Comparison of ENCODE assay signal across 8 mouse cellular contexts in the genomic region with DNA sequence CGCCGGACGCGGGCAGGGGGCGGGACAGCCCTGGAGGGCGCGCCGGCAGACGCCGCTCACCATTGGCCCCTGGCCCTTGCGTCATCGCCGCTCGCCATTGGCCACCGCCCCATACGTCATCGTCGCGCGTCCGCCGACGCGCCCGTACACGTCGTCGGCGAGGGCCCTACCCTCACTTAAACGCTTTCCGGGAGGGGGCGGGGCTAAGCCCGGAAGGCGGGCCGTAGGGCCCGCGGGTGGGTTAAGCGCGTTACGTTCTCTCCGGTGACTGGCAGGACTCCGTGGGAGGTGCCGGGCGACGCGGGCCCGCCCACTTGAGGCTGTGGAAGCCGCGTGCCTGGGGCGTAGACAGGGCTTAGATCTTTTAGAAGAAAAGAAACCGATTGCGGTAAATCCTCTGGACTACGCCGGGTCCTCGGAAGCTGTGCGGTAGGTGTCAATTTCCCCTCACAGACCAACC. TPM values are rescaled to one million over a fixed set of nuclear protein-coding genes. Genes with fewer than 3 reads are reported as not detected.
DNase-seq lines count a peak whose midpoint lies in the region; ATAC-seq and TF ChIP-seq lines count a peak whose summit lies in the region.

No protein-coding gene starts in this region.

- TF ChIP-seq EP300 in heart, adult 2 months (IDR thresholded peaks at IDR 0.05; ENCODE audit: insufficient read depth, low read depth, low read length): peak; percentile 78

- H3K27me3 ChIP-seq in embryonic facial prominence, embryonic 14.5 days (replicated peaks; ENCODE audit: control insufficient read depth, insufficient read depth, low read length): no peaks in the 10 kb centered on the region
- no peaks in the 10 kb centered on the region for H3K27me3 ChIP-seq in heart, adult 2 months (ENCODE audit: control insufficient read depth, insufficient read depth, low read length)
- no peaks in the 10 kb centered on the region for H3K27me3 ChIP-seq in limb, embryonic 13.5 days
- no peaks in the 10 kb centered on the region for H3K27me3 ChIP-seq in midbrain, embryonic 16.5 days (ENCODE audit: control insufficient read depth, insufficient read depth, low read depth, low read length)

- ATAC-seq in embryonic facial prominence, embryonic 14.5 days (ENCODE audit: low read depth): peak; percentile 98
- ATAC-seq in limb, embryonic 13.5 days (ENCODE audit: low FRiP score, low read depth): peak; percentile 98
- peak; percentile 96 for ATAC-seq in midbrain, embryonic 16.5 days

- H3K36me3 ChIP-seq in embryonic facial prominence, embryonic 14.5 days (ENCODE audit: control insufficient read depth, insufficient read depth, low read length): peaks cover 48% of the 10 kb centered on the region
- H3K36me3 ChIP-seq in heart, adult 2 months (ENCODE audit: control insufficient read depth, insufficient read depth, low read length): no peaks in the 10 kb centered on the region
- H3K36me3 ChIP-seq in limb, embryonic 13.5 days: peaks cover 58% of the 10 kb centered on the region
- peaks cover 23% of the 10 kb centered on the region for H3K36me3 ChIP-seq in midbrain, embryonic 16.5 days (ENCODE audit: control insufficient read depth, insufficient read depth, low read length)

- DNase-seq in 3T3-L1 (ENCODE audit: low read depth, low spot score): peak; percentile 99
- DNase-seq in adrenal gland, postnatal 4 days (ENCODE audit: low spot score in 2 of 2): peak; percentile 97 to 99
- peak; percentile 99 for DNase-seq in embryonic facial prominence, embryonic 14.5 days (ENCODE audit: low spot score)
- DNase-seq in heart, adult 2 months: peak; percentile 99 to 100
- peak; percentile 99 for DNase-seq in kidney, adult 8-10 months
- peak; percentile 99 to 100 for DNase-seq in spleen, postnatal 10 days (ENCODE audit: low spot score in 2 of 2)

- H3K4me2 ChIP-seq in embryonic facial prominence, embryonic 14.5 days (ENCODE audit: low read depth, low read length): peak overlapping the region; percentile 85
- peak overlapping the region; percentile 94 for H3K4me2 ChIP-seq in limb, embryonic 13.5 days (replicated peaks)
- peak overlapping the region; percentile 80 for H3K4me2 ChIP-seq in midbrain, embryonic 16.5 days (ENCODE audit: low read length)

- WGBS in embryonic facial prominence, embryonic 14.5 days: under 1% methylated on average over 39 of the region's 56 CpGs
- under 1% methylated on average over 56 of the region's 56 CpGs for WGBS in heart, adult 2 months
- WGBS in limb, embryonic 13.5 days: under 1% methylated on average over 50 of the region's 56 CpGs
- WGBS in midbrain, embryonic 16.5 days: under 1% methylated on average over 51 of the region's 56 CpGs

- TF ChIP-seq CTCF in heart, adult 2 months (IDR thresholded peaks at IDR 0.05): no peak

- H3K79me2 ChIP-seq in heart, adult 2 months (replicated peaks; ENCODE audit: control insufficient read depth, insufficient read depth, low read length): peaks cover 1% of the 10 kb centered on the region

- H3K4me3 ChIP-seq in embryonic facial prominence, embryonic 14.5 days (ENCODE audit: low read depth, low read length): peak overlapping the region; percentile 91
- H3K4me3 ChIP-seq in heart, adult 2 months: peak overlapping the region; percentile 68
- peak overlapping the region; percentile 93 for H3K4me3 ChIP-seq in limb, embryonic 13.5 days
- H3K4me3 ChIP-seq in midbrain, embryonic 16.5 days (ENCODE audit: low read depth, low read length): peak overlapping the region; percentile 86

- intact Hi-C loops in heart, adult 2 months (cut with DNase I): loop anchor here (1.0 to 5.0 kb wide), 4 partner anchors 16 to 78 kb away; partner anchors contain the start of genes Eps15l1, Med26 and Smim7

- peak overlapping the region; percentile 83; the same call in 1 of the 2 replicates for H3K27ac ChIP-seq in embryonic facial prominence, embryonic 14.5 days (replicated peaks; ENCODE audit: low read depth, low read length)
- peak overlapping the region; percentile 71 for H3K27ac ChIP-seq in heart, adult 2 months
- peak overlapping the region; percentile 52; the same call in 1 of the 2 replicates for H3K27ac ChIP-seq in limb, embryonic 13.5 days
- peak overlapping the region; percentile 79 for H3K27ac ChIP-seq in midbrain, embryonic 16.5 days (ENCODE audit: low read length)

- H3K4me1 ChIP-seq in embryonic facial prominence, embryonic 14.5 days (ENCODE audit: control insufficient read depth, insufficient read depth, low read length): 0 out of 2 replicates have a peak, but pooled peaks cover 7% of the 10 kb centered on the region
- peaks cover 6% of the 10 kb centered on the region for H3K4me1 ChIP-seq in heart, adult 2 months (ENCODE audit: control insufficient read depth, insufficient read depth, low read length)
- H3K4me1 ChIP-seq in limb, embryonic 13.5 days: peaks cover 31% of the 10 kb centered on the region
- peaks cover 25% of the 10 kb centered on the region for H3K4me1 ChIP-seq in midbrain, embryonic 16.5 days (ENCODE audit: control insufficient read depth, insufficient read depth, low read length)

- TF ChIP-seq POLR2A in heart, adult 2 months (IDR thresholded peaks at IDR 0.05; ENCODE audit: insufficient read depth, low read depth, low read length): peak; percentile 37

- H3K9ac ChIP-seq in embryonic facial prominence, embryonic 14.5 days (ENCODE audit: low read depth, low read length): peak overlapping the region; percentile 88
- peak overlapping the region; percentile 54 for H3K9ac ChIP-seq in heart, adult 2 months (ENCODE audit: low read depth, low read length)
- peak overlapping the region; percentile 92 for H3K9ac ChIP-seq in limb, embryonic 13.5 days
- peak overlapping the region; percentile 79 for H3K9ac ChIP-seq in midbrain, embryonic 16.5 days (ENCODE audit: low read depth, low read length)

- H3K9me3 ChIP-seq in embryonic facial prominence, embryonic 14.5 days (ENCODE audit: control insufficient read depth, low read length): no peaks in the 10 kb centered on the region
- no peaks in the 10 kb centered on the region for H3K9me3 ChIP-seq in limb, embryonic 13.5 days
- H3K9me3 ChIP-seq in midbrain, embryonic 16.5 days (replicated peaks; ENCODE audit: control insufficient read depth, low read length, poor library complexity, severe bottlenecking): no peaks in the 10 kb centered on the region

RNA-seq across cellular contexts. Expression of gene Slc35e1, which starts 0.2 kb away (rescaled TPM):
- 10 to 100 TPM; 25.1 to 26.7 TPM for total RNA-seq in adrenal gland, postnatal 4 days (2021)
- polyA plus RNA-seq in embryonic facial prominence, embryonic 14.5 days (2014; fragmentation: Nextera tagmentation; extraction: Ambion mirVana): 14.9 and 15.4 TPM in 2 replicates
- total RNA-seq in heart, adult 2 months (2021): 10 to 100 TPM; 68.0 to 85.7 TPM
- polyA plus RNA-seq in heart, adult 2 months (2012; rRNA removed): 83.2 and 110 TPM in 2 replicates
- 20.2 and 21.8 TPM in 2 replicates for polyA plus RNA-seq in limb, embryonic 13.5 days (2015; fragmentation: Nextera tagmentation; extraction: Ambion mirVana)
- 8.2 and 8.8 TPM in 2 replicates for polyA plus RNA-seq in midbrain, embryonic 16.5 days (2015; fragmentation: Nextera tagmentation; extraction: Ambion mirVana)

RNA-seq across cellular contexts. Expression of gene Cherp, which starts 17.6 kb away (rescaled TPM):
- 10 to 100 TPM; 81.3 to 86.7 TPM for total RNA-seq in adrenal gland, postnatal 4 days (2021)
- polyA plus RNA-seq in embryonic facial prominence, embryonic 14.5 days (2014; fragmentation: Nextera tagmentation; extraction: Ambion mirVana): 57.4 and 57.9 TPM in 2 replicates
- total RNA-seq in heart, adult 2 months (2021): 10 to 100 TPM; 38.7 to 40.0 TPM
- polyA plus RNA-seq in heart, adult 2 months (2012; rRNA removed): 22.3 and 25.4 TPM in 2 replicates
- polyA plus RNA-seq in limb, embryonic 13.5 days (2015; fragmentation: Nextera tagmentation; extraction: Ambion mirVana): 59.1 and 69.8 TPM in 2 replicates
- 55.3 and 55.7 TPM in 2 replicates for polyA plus RNA-seq in midbrain, embryonic 16.5 days (2015; fragmentation: Nextera tagmentation; extraction: Ambion mirVana)

RNA-seq across cellular contexts. Expression of gene 1700030K09Rik, which starts 49.0 kb away (rescaled TPM):
- total RNA-seq in adrenal gland, postnatal 4 days (2021): 10 to 100 TPM in 1 of 2 experiments, 1 to 10 TPM in 1; 9.6 to 11.7 TPM
- polyA plus RNA-seq in embryonic facial prominence, embryonic 14.5 days (2014; fragmentation: Nextera tagmentation; extraction: Ambion mirVana): 12.3 and 13.4 TPM in 2 replicates
- 1 to 10 TPM; 4.0 to 4.7 TPM for total RNA-seq in heart, adult 2 months (2021)
- polyA plus RNA-seq in heart, adult 2 months (2012; rRNA removed): 5.0 and 5.7 TPM in 2 replicates
- 18.1 and 19.2 TPM in 2 replicates for polyA plus RNA-seq in limb, embryonic 13.5 days (2015; fragmentation: Nextera tagmentation; extraction: Ambion mirVana)
- polyA plus RNA-seq in midbrain, embryonic 16.5 days (2015; fragmentation: Nextera tagmentation; extraction: Ambion mirVana): 17.5 and 20.2 TPM in 2 replicates

RNA-seq across cellular contexts. Expression of gene Calr3, which starts 49.0 kb away (rescaled TPM):
- 1 to 10 TPM; 3.0 to 3.1 TPM for total RNA-seq in adrenal gland, postnatal 4 days (2021)
- 1.7 and 2.2 TPM in 2 replicates for polyA plus RNA-seq in embryonic facial prominence, embryonic 14.5 days (2014; fragmentation: Nextera tagmentation; extraction: Ambion mirVana)
- total RNA-seq in heart, adult 2 months (2021): 10 to 100 TPM; 20.3 to 25.1 TPM
- 5.7 and 19.9 TPM in 2 replicates for polyA plus RNA-seq in heart, adult 2 months (2012; rRNA removed)
- polyA plus RNA-seq in limb, embryonic 13.5 days (2015; fragmentation: Nextera tagmentation; extraction: Ambion mirVana): 1.4 and 1.5 TPM in 2 replicates
- polyA plus RNA-seq in midbrain, embryonic 16.5 days (2015; fragmentation: Nextera tagmentation; extraction: Ambion mirVana): 1.0 and 1.2 TPM in 2 replicates

RNA-seq across cellular contexts. Expression of gene Med26, which starts 55.4 kb away (rescaled TPM):
- 10 to 100 TPM; 12.0 to 13.2 TPM for total RNA-seq in adrenal gland, postnatal 4 days (2021)
- 13.9 and 16.2 TPM in 2 replicates for polyA plus RNA-seq in embryonic facial prominence, embryonic 14.5 days (2014; fragmentation: Nextera tagmentation; extraction: Ambion mirVana)
- total RNA-seq in heart, adult 2 months (2021): 1 to 10 TPM; 9.3 to 9.5 TPM
- 6.9 and 7.0 TPM in 2 replicates for polyA plus RNA-seq in heart, adult 2 months (2012; rRNA removed)
- polyA plus RNA-seq in limb, embryonic 13.5 days (2015; fragmentation: Nextera tagmentation; extraction: Ambion mirVana): 19.4 and 19.9 TPM in 2 replicates
- 16.7 and 17.8 TPM in 2 replicates for polyA plus RNA-seq in midbrain, embryonic 16.5 days (2015; fragmentation: Nextera tagmentation; extraction: Ambion mirVana)

Comparison
In these comparisons a context has a peak if more than half of its experiments do, and no peak if none do; other contexts are left out.
1. Peak in every context shown above with its lines: DNase-seq, ATAC-seq, H3K4me3 ChIP-seq and H3K27ac ChIP-seq.